Mouse (Mus musculus) frontal cortex, postnatal 14 days (tissue): Measurements from ENCODE around the gene Stard13.

Experiments
- DNase-seq, 2 experiments: peaks; one replicate each; pipeline ENCODE4 v3.0.0; 2022; ENCODE audit warnings: low spot score in 2 of 2

Gene Stard13

DNA sequence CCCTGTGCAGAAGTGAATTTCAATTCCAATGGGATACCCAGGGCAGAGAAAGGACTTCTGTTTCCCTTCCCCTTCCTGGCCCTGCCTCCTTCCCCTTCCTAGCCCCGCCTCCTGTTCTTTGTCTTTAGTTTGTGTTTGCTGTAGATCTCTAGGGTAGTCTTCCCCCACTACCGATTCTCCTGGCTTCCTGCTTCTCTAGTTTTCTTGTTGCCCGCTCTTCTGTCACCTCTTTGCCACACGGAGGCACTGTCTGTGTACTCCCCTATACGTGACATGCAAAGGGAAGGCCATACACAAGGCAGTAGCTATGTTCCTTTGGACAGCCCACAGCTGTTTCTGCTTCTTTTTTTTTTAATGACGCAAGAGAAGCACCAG lies 176.7 kb downstream of the Stard13 start:
- DNase-seq = no peak

DNA sequence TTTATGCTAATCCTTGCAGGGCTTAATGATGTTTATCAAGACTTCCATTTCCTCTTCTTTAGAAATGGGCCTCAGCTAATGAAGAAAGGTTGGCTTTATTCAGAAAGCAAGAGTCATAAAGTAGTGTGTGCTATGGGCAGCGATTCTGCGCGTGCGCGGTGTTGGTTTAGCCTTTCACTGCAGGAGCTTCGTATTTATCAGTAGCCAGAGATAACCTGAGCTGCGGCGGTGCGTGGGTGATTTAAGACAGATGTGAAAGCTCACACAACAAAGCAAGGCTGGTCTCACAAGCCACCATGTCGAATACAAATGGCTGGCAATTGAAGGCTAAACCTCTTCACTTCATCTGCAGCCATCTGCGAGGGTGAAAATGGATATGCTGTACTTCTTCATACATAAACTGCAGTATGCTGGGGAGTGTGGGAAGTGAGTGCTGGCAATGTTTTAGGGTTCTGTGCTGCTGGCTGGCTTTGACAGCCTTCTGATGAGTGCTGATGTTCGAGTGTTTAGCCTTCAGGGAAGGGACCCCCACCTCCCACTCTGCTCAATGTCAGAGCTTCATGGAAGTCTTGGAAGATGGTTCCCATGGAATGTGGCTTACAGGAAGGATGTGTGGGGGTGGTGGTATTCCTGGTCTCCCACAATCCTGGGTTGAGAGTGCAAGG lies 177.2 kb downstream of the Stard13 start:
- no peak for DNase-seq

DNA sequence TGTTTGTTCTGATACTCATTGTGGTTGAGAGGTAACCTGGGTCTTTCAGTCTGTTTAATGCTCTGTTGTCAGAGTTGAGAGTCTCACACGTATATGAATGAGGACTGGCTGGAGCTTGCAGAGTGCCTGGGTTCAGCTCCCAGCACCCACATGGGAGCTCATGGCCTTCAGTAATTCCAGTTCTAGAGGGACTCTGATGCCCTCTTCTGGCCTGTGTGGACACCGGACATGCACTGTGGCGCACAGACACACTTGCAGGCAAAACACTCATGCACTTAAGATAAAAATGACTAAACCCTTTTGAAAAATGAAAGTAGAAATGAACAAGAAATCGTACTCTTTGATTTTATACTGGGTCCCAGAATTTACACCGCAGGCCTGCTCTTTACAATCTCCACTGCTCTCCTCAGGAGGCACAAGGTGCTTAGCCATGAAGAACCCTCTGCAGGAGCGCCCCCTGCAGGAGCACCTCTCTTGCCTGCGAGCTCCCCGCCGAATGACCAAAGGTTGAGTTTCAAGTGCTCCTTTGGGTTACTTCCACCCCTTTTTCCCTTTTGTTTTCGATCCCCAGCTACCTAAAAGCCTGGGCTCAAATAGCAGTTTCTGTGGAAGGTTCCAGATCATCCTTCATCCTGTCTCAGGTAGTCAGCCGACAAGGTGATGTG lies 178.1 kb downstream of the Stard13 start:
- no peak for DNase-seq

DNA sequence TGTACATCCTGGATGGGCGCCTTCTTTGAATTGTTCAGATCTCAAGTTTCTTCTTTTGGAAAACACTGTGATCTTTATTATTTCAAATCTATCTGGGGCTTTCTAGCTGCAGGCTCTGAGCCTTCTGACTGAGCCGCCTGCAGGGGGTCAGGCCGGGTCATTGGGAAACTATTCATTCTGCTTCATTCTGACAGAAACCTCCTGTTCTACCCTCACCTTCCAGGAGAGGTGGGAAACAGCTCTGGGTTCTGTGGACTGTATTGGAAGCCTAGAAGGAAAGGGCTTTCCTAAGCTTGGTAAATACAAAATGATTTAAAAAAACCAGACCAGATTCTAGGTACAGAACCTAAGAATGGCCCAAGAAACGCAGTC lies 178.9 kb downstream of the Stard13 start:
- DNase-seq = no peak

DNA sequence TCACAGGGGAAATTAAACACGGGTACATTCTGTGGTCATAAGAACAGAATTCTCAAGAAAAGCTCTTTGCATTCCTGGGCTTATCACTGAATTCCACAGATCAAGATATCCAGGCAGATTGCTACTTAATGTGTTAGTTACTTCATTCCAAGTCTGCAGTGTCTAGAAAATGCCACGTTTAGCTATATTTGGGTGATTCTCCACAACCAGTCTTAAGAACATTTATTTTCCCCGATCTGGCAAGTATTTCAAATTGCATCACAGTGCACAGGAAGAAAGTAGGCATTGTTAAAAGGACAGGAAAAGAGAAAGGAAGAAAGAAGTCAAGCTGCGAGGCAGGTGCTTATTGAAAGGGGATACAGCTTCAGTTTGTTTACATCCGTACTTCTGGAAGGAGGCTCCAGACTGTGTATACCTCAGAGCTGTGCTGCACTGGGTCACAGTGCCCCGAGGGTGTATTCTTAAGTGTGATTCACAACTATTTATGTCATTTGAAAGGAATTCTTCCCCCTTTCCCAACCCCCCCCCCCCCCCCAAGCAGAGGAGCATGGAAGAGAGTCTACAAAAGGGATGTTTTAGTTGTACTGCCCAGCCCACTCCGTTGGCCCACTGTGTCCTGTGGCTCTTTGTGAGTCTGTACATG lies 179.4 kb downstream of the Stard13 start:
- DNase-seq = no peak

DNA sequence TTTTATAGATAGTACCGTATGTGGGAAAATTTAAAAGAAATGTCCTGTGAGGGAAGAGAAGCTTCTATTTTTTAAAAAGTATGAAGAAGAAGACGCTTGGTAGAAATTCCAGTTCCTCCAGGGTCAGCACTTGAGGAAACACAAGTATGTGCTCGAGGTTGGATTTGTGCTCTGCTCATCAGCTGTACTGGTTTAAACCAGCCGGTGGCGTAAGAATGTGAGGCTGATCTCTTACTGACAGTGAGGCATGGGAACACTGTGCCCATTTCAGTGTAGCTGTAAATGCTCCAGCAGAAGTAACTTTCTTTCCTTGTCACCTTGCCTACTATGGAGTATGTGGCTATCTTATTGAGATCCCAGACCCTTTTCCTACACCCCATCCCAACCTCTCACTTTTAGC lies 180.4 kb downstream of the Stard13 start:
- DNase-seq = no peak

DNA sequence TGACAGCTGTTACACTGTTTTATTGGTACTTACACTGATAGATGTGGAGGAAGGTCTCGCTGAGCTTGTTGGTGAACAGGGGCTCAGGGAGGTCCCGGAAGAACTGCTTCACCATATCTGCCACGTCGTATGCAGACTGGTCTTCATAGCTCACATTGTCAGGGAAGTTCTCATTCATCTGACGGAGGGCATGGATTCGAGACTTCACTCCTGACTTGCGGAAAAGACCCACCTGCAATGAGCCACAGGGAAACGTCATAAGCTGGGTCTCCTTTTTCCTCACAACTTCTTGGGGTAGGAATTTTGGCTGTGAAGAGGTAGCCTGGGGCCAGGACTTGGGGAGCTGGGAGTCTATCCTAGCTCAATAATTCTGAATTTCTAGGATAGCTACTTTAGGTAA lies 181.3 kb downstream of the Stard13 start:
- DNase-seq = no peak

DNA sequence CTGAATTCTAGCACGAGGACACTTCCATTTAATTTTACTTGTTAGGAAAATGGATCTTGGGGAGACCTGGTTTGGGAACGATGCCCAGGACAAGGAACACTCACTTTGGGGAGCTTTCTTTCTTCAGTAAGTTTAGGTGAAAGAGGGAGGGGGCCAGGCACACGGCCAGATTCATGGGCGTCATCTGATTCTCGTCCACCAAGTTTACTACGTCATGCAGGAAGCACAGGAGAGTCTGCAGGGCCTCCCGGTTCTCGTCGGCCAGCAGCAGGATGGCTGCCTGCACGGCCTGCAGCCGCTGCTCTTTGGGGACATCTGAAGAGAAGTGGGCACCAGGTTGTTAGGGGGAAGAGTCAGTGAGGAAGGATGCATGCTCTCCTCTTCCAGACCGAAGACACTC lies 186.1 kb downstream of the Stard13 start:
- no peak for DNase-seq

DNA sequence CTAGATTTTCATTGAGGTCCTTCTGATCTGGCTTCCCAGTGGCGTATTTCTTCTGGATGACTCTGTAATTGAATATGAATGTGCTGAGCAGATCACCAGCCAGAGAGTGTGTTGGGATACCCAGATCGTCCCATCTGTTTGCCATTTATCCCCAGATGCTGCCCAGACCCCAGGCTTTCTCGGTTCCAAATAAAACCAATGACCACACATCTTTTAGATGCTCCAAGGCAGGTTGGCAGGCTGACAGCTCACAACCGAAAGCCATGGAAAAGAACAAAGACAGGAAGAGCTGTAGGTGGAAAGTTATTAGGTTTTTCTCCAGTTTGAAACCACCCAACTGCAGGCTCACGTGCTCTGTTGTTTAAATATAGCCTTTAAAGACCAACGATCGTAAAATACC lies 186.7 kb downstream of the Stard13 start:
- no peak for DNase-seq

DNA sequence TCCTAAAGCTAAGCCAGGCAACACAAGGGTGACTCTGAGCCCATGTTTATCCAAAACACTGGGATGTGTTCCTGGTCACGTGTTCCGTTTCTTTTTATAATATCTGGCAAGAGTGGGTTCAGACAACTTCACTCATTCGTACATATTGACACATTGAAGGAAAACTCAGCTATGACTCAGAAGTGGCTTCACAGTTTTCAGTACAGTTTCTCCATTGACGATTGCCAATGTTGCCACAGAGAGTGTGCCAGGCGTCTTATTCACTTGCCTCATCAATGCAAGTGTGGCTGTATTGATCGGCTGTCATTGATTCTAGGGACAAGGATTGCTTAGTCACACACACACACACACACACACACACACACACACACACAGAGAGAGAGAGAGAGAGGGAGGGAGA lies 187.5 kb downstream of the Stard13 start:
- DNase-seq = no peak

DNA sequence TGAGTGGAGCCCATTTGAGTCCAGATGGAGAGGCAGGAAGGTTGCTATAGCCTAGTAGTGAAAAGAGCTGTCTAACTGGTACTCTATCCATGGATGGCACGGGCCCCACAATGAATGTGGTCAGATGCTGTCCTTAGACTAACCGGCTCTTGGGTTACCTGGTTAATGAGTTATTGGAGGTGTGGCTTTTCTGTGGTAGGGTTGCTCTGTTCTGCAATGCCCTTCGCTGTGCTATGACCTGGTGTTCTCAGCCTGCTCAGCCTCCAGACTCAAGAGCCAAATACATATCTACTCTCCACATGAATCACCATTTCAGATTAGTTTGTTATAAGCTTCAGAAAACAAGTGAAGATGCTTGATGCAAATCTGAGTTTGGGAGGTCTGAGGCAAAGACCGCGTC lies 190.7 kb downstream of the Stard13 start:
- no peak for DNase-seq

DNA sequence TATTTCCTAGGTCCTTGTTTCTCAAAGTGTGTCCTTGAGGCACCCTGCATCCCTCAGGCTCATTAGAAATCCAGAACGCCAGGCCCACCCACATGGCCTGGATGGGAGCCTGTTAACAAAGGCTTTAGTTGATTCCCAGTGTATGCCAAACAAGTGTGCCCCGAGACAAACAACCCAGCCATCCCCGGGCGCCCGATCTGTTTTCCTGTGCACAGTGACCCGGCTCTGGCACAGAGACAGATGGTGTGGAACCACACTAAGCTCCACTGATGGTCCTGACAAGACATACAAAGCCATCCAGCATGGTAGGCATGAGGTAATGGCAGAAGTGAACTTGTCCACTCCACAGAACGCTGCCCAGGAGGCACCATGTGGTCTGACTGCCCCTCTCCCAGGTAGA lies 195.8 kb downstream of the Stard13 start:
- no peak for DNase-seq

DNA sequence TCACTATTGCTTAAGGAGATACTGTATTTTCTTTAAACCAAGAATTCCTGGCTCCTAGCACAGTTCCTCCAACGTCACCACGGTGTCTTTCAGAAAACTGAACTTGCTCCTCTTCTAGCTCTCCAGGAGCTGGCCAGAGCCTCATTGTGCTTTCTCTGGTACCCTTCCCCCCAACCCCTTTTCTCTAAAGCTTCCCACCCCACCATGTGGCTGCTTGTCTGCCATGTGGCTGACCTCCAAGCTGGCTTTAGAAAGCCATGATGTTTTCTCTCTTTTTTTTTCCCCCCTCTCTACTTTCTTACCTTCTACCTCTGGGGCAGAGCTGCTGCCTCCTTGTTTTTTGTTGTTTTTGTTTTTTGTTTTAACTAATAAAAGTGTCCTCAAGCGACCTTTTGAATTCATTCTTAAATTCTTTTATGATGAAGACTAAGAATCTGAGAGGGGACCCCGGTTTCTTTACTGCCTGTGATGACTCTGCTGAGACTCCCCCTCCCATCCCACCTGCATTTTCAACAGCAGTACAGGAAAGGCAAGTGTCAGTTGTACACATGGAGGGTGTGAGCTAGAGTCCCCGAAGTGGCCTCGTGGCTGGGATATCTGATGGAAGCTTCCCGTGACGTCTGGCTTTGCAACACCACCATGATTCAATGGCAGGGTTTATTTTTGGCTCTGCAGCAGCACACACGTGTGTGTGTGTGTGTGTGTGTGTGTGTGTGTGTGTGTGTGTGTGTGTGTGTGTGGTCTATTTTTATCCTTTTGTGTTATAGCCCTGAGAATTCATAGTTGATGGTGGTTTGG lies 198.7 kb downstream of the Stard13 start:
- DNase-seq = no peak

DNA sequence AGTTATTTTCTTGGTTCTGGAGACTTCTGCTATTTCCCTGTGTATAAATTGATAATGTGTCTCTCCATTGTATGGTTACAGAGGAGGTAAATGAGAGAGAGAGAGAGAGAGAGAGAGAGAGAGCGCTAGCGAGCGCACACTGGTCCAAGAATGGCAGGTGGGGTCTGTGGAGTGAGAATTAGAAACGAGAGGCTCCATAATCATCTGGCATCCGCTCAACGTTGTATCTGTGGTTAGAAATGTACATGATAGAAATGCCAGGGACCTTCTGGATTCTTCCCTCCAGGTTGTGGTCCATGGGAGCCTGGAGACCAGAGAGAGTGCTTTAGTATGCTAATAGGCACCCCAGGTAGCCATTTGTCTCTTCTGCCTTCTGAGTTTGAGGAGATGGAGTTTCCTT lies 204.7 kb downstream of the Stard13 start:
- no peak for DNase-seq

DNA sequence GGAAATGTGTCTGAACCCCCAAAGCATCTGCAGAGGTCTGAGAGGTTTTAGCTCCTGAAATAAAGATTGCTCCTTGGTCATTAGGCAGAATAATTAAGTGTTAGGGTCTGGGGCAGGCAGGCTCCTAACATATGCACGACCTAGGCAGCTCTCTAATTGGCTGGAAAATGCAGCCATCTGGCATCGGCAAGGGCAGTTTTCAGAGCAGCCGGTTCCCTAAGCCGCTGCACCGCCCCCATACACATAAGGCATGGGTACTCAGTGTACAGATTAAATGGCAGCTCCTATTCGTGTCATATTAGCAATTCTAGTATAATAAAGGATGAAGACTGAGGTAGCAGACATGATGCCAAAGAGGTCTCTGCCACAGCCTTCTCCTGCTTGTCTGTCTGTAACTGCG lies 206.5 kb downstream of the Stard13 start:
- DNase-seq = no peak

DNA sequence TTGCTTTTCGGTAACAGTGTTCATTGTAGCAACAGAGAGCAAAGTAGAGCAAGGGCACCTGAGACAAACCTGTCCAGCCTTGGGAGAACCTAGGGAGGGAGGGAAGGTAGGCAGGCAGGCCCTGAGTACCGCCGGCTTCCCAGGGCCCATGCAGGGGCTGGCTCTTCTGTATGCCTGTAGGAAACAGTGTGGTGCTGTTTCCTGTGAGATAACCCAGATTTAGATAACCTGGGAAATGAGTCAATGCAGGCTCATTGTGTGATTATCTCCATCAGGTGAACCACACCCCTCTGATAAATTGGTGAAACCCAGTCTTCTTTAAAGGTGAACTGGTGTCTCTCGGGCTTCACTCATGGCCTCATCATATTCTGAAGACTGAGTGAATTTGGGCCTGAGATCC lies 207.6 kb downstream of the Stard13 start:
- no peak for DNase-seq

DNA sequence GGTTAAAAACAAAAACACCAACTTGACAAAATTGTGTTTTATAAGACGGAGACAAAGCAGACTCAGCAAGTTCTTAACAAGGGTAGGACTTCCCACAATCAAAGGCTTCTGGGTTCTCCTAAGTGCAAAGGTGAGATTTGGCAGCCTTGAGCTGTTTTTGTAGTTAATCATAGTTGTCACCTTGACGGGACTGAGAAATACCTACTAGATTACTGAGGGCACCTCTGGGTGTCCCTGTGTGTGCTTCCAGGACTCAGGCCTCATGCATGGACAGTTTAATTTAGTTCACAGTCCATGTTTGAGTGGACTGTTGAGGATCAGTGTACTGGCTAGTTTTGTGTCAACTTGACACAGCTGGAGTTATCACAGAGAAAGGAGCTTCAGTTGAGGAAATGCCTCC lies 209.2 kb downstream of the Stard13 start:
- DNase-seq = no peak

DNA sequence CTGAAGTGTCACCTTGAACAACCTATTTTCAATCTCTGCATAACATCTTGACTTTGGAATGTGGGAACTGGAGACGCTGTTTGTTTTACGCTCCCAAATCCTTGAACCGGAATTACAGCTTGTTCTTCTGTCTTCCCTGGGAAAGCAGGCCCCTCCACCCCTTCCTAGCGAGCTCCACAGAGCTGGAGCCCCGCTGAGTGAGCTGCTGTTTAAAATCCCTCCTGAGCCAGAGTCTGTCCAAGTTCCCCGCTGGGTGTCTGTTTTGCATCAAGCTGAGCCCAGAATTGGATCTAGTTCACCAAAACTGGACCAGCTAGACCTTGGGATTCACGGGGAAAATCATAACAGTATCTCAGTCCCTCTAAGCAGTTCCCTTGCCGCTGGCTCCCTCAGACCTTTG lies 210.2 kb downstream of the Stard13 start:
- peak; percentile 18 to 25 for DNase-seq

DNA sequence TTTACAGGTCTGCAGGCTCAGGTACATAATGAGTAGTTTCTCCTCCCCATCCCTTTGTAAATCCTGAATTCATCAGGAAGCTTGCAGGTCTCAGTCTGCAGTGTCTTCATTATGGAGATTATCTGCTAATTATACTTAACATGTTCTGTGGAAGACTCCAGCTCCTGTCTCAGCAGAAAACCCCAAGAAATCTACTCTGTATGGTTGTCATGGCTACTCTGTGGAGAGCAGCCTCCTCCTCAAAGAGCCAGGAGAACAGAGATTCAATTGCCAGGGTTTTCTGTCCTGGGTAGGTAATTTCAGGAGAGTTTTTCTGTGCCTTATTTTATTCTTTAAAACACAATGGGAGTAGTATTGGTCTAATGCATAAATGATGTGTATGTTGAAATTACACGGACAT lies 210.7 kb downstream of the Stard13 start:
- no peak for DNase-seq

DNA sequence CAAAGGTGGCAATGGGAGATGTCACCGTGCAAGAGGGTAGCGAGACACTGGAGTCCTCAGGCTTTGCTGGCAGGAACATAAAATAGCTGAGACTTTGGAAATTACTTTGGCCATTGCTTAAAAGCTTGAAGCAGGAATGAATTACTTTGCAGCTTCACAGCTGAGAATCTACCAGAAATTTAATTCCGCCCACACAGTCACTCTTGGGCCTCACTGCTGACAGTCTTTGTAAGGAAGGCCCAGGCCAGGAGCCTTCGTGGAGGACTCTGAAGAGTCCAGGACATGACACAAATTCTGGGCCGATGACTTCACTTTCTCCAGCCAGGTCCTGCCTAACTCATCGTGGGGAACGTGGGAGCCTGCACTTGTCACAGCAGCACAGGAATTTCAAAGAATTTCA lies 211.6 kb downstream of the Stard13 start:
- DNase-seq = no peak

DNA sequence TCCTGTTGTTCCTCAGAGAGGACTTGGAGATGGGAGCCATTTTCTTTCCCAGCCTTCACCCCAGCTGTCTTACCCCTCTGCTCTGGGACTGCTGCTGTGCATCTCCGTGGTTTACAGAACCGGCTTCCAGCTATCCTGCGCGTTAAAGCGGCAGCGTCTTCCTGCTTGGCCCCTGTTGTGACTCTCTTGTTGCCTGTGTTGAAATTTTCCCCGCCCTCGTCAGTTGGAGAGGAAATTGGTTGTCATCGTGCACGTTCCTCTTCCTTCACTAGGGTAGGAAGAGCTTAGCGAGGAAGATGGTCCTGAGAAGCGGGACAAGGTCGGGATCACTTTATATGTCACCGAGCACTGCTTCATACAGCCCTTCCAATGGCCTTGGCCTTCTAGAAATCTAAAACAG lies 212.8 kb downstream of the Stard13 start:
- no peak for DNase-seq

DNA sequence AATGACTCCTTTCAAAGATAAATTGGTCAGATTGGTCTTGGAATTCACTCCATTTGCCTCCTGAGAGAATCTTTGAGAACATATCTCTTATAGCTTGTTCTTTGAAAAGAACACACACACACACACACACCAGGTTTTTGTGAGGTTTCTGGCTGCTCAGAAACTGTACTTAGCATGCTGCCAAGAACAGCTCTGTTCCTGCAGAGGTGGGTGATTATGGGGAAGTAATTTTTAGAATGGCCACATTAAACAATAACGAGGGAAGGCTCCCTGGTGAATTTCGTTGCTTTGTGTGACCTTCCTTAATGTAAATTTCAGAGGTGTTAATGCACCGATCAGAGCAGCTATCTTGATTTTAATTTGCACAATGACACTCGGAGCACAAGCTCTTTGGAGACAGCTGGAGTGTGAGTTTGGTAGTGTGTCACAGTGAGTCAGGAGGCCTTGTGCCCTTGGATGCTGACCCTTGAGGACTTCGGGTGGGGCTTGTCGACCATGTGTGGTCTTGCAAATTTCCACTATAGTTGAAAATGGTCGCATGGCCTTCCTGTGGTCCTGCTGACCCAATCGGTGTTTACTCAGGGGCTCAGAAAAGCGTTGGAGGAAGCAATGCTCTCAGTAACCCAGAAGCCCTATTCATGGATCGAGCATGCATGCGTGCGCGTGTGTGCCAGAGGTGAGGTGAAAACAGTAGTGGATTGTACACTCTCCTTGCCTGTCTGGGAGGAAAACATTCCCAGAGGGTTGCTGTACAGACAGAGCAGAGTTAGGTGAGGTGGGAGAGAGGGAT lies 213.4 kb downstream of the Stard13 start:
- DNase-seq = no peak
